Mouse (Mus musculus) spleen, adult 12 weeks (tissue): ENCODE results near the gene Car10.

Source experiments
- DNase-seq: peaks from one replicate; pipeline ENCODE4 v3.0.0; 2022; ENCODE audit warnings: low spot score

The Car10 gene

DNA sequence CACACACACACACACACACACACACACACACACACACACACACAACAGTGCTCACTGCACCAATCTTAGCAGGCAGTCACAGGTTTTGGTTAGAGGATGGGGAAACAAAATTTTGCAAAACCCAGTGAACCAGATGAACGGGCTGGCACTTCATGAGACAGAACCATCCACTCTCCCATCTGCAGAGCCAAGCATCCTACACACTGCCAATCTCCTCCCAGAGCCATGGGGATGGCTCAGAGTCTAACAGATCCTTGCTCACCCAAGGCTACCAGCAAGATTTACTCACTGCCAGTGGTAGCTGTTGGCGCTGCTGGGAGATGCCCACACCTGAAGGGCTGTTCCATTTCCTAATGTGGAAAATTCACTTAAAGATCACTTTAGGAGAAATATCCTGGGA is 479.6 kb downstream of the Car10 start:
- DNase-seq: no peak

DNA sequence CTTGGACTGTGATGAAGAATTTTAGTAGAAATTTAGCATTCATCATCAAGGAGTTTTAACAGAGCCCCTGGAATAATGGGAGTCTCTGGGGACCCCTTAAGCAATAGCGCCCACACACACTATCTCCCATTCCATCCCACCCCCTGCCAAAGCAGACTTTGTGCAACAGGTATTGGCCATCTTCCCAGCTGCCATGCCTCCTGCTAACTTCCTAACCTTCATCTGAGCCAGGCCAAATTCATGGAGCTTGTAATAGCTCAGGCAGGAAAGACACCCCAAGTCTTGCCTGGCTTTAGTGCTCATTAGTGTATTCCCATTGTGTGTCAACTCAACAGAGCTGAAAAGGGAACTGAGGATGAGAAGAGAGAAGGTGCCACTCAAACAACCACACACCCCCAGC is 481.8 kb downstream of the Car10 start:
- no peak for DNase-seq

DNA sequence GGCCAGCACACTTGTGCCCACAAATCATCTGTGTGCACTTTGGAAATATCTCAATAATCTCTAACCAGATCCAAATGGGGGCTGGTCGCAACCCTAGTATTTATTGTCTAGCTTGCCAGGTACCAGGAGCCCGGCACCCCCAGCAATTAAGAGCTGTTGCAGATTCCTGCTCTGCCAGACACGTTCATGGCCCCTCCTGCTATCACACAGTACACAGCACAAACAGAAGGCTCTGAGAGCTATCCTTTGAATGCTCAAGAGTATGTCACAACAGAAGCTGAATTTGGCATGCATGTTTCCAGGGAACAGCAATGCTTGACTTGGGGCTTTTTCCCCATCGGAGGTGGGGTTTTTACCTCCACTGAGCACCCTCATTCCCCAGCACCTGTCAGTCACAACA is 483.5 kb downstream of the Car10 start:
- no peak for DNase-seq

DNA sequence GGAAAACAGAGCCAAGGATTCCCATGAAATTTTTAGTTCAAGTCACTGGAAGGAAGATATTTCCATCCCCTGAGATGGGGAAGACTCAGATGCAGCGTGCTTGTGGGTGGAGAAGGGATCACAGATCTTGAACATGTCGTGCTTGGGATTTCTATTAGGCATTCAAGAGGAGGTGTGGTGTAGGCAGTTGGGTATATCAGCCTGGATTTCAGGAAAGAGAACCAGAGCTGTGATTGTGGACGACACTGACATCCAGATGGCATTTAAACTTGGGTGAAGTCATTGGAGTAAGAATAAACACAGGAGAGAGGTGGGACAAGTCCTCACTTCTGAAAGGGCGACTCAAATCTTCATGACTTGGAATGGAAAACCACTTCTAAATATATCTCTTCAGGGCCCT is 490.0 kb downstream of the Car10 start:
- no peak for DNase-seq

DNA sequence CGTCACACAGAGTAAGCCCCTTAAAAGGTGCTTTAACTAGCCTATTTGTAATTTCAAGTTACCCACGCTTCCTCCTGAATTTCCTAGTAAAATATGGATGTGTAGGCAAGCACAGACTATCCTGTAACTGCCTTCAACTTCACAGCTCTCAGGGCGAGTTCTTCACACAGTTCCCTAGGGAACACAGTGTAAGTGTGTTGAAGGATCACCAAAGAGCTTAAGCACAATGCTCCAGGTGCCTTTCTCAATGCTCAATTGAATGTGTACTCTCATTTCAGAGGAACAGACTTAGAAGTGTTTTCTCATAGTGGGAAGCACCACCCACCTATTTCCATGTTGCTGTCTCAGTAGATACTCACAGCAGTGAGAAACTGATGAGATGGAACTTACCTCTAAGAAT is 492.8 kb downstream of the Car10 start:
- no peak for DNase-seq

DNA sequence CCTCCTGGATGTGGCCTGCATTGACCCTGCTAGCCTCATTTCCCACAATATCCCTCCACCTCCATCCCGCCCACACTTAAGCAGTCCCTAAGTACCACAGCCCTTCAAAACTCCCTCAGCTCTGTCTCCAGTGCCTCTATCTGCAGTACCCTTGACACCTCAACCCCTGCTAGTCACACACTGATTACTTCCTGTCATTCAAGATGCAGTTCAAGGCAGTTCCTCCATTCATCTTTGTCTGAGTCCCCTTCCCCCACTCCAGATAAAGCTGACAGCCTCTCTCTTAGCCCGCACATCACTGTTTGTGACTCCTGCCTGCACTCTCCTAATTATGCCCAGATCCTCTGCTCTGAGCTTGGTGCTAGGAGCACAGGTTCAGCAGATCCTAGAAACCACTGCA is 496.2 kb downstream of the Car10 start:
- no peak for DNase-seq

- no peak for DNase-seq
Observed at GRCm38 (mm10) chr11:93598175-93598574, 500.3 kb downstream of the Car10 start.

DNA sequence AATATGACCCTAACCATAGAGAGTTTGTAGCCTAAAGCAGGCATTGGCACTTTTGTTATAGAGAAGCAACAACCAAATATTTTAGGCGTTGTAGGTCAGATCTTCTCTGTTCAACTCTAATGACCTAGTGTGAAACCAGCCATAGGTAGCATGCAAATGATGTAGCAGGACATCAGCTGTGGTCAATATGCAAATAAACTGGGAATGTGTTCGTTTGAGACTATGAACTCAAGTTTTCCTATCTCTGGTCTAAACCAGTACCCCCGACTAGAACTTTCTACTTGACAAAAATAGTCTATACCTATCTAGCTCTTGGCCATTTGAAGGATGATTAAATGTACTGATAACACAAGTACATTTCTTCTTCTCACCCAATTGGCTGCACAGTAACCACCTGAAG is 501.9 kb downstream of the Car10 start:
- no peak for DNase-seq

GRCm38 (mm10) chr11:93603575-93603974 is 505.7 kb downstream of the Car10 start:
- no peak for DNase-seq

- no peak for DNase-seq
Observed at GRCm38 (mm10) chr11:93607111-93607510, 509.3 kb downstream of the Car10 start.

DNA sequence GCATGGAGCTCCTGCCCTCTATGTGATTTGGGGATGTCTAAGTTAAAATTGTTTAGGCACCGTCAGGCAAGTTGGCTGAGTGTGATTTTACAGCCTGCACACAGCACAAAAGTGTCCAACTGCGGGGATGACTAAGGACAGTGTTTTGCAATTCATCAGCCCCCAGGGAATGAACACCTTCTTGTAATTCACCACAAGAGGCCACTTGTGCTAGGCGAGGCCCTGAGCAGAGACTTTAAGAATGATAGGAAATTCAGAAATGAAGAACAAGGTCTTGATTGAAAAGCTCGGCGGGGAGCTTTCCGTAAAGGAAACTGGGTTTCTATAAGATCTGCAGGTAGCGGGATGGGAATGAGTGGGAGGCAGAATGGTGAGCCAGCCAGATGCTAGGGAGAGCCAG is 510.9 kb downstream of the Car10 start:
- DNase-seq: no peak

DNA sequence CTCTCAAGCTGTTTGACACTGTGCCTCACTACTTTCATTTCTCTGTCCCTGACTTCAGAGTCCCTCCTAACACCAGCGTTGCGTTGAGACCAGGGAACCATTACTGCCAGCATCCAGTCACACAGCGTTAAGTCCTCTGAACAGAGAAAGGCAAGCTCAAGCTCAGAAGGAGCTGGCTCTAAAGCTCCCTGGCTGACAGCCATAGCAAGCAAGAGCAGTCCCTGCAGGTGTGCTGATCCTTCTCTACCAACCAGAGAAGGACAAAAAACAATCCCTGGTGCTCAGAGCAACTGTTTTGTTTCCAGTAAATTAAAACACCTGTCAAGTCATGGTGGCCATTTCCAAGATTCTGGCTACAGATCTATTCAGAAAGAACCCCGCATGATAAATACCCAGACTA is 514.2 kb downstream of the Car10 start:
- no peak for DNase-seq

DNA sequence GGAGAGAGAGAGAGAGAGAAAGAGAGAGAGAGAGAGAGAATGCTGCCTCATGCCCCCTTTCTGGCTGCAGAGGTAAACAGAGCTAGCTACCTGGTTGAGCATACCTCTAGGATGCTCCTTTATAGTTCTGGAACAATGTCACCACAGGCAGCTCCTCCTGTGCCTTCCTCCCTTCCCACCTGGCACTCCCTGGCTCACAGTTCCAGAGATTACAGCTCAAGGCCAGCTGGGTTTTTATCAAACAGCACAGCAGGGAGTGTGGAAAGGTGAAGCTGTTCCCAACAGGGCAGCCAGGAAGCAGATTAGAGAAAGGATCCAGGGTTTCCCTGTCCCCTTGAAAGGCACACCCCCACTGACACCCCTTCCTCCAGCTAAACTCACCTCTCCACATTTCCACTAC is 517.0 kb downstream of the Car10 start:
- no peak for DNase-seq

DNA sequence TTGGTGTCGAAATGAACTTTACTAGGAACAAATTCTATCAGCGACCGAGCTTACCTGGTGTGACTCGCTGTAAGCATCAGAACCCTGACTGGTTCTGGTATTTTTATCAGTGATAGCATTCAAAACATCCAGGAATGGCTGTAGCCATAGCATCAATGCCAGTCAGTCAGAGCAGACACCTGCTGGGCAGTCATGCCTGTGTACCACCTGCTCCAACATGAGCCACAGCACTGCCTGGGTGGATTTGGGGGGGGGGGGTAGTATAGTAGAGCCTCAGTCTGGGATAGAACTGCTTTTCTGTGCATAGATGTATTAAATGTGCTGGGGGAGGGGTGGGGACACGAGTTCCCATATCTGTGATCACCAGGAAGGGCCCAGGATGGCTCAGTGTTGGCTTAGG is 525.8 kb downstream of the Car10 start:
- DNase-seq: no peak

GRCm38 (mm10) chr11:93639410-93639809 is 541.6 kb downstream of the Car10 start:
- no peak for DNase-seq

GRCm38 (mm10) chr11:93640954-93641353 is 543.1 kb downstream of the Car10 start:
- DNase-seq: no peak

DNA sequence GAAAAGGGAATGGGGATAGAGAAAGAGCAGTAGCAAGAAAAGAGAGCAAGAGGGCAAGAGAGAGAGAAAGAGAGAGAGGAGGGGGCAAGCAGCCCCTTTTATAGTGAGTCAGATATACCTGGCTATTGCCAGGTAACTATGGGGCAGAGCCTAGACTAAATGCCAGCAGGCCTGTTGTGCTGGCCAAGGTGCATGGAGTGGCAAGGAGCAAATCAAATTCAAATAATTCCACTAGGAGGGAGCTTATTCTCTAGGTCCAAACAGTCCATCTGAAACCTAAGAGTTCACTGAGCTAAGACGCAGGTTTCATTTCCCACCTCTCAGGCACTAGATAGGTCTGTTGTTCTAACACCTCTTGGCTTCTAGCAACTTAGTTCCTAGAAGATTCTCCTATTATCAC is 544.5 kb downstream of the Car10 start:
- DNase-seq: no peak

GRCm38 (mm10) chr11:93643006-93643405 is 545.2 kb downstream of the Car10 start:
- DNase-seq: no peak

GRCm38 (mm10) chr11:93643436-93643835 is 545.6 kb downstream of the Car10 start:
- DNase-seq: no peak

GRCm38 (mm10) chr11:93646216-93646615 is 548.4 kb downstream of the Car10 start:
- no peak for DNase-seq
